Mouse (Mus musculus) intestine, embryonic 15.5 days (tissue): ENCODE data around the gene Mcoln2. TPM values are rescaled to one million over a fixed set of nuclear protein-coding genes. Genes with fewer than 3 reads are reported as not detected.
A peak's percentile ranks its signal among the peaks of the same experiment; 100 is the strongest.
"Not testable (repeated sequence)": the region's sequence is repeated elsewhere in the genome, so short reads cannot be mapped to it uniquely, and the experiment has no call there.

Source experiments
- ATAC-seq: fragments of 200-750 bp; cut with Nextera tagmentation; 2 replicates; pipeline ENCODE4 v1.8.0; 2017; ENCODE audit warnings: moderate TSS enrichment, moderate library complexity
- H3K27ac ChIP-seq: fragments of 300-500 bp; sonication (generic); 2 replicates; pipeline ENCODE4 v1.5.1; 2015; ENCODE audit warnings: mild to moderate bottlenecking, inconsistent platforms
- H3K27me3 ChIP-seq: fragments of 300-500 bp; sonication (generic); replicated peaks from 2 replicates; pipeline ENCODE4 v1.6.1; 2015; ENCODE audit warnings: inconsistent platforms
- H3K36me3 ChIP-seq: fragments of 300-500 bp; sonication (generic); 2 replicates; pipeline ENCODE4 v1.6.1; 2015; ENCODE audit warnings: inconsistent platforms
- H3K4me1 ChIP-seq: fragments of 300-500 bp; sonication (generic); replicated peaks from 2 replicates; pipeline ENCODE4 v1.6.1; 2015; ENCODE audit warnings: inconsistent platforms
- H3K4me2 ChIP-seq: fragments of 300-500 bp; sonication (generic); replicated peaks from 2 replicates; pipeline ENCODE4 v1.6.1; 2015; ENCODE audit warnings: mild to moderate bottlenecking, inconsistent platforms
- H3K4me3 ChIP-seq: fragments of 300-500 bp; sonication (generic); replicated peaks from 2 replicates; pipeline ENCODE4 v1.5.1; 2015; ENCODE audit warnings: inconsistent platforms
- H3K9ac ChIP-seq: fragments of 300-500 bp; sonication (generic); 2 replicates; pipeline ENCODE4 v1.6.1; 2015; ENCODE audit warnings: inconsistent platforms
- H3K9me3 ChIP-seq: fragments of 300-500 bp; sonication (generic); 2 replicates; pipeline ENCODE4 v1.6.1; 2016; ENCODE audit warnings: inconsistent platforms
- WGBS: fragments of 180-500 bp; shearing (Covaris S2); methylation state at CpG from one replicate; pipeline ENCODE4 v1.1.7; 2015; 5-methylcytosine and 5-hydroxymethylcytosine counted together
- polyA plus RNA-seq: library from polyadenylated mRNA; unstranded; fragments of >200 nt; fragmentation: Nextera tagmentation; extraction: Ambion mirVana; gene quantifications from 2 replicates; pipeline ENCODE4 v1.2.1, GENCODE M21; 2015

The Mcoln2 gene
- polyA plus RNA-seq, 1 experiment from 2014 or later: 8.3 TPM

DNA sequence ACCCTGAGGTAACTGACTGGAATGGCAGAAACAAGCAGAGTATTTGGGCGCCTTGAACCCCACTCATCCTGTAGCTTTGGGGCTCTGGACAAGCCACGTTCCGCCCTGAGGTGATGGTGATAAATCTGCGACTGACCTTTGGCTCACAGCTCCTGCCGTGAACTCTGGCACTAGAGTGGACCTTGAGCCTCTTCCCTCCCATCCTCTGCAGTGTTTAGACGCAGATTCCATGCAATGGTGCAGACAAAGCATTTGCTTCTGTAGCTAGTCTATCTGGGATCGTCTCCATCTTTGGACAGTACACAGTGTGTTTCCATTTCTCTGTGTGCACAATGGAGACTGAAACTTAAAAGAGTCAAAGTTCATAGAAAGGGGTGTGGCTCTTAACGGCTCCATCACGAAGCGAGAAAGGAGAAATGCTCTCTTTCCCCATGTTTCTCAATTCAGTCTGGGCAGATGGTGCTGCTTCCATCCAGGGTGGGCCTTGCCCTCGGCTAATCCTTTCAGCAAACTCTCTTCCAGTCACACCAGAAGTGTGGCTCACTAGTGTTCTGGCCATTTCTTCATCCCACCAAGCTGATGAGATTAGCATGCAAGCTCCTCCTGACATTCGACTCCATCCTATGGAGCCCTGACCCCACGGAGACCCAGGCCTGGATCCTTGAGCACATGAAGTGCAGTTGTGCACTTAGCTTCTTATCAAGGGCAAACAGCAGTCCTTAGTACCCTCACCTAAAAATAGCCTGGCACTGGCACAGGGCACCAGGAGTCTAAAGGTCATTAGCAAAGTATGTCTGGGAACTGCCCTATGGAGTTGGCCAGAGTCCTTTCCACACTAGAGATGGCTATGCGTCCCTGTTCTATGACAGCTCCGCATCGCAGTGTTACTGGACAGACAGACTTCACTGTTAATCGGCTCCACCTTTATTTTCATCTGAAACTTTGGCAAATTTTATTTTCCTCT is 47.4 kb downstream of the Mcoln2 start:
- H3K4me1 ChIP-seq: peaks cover 2% of the 10 kb centered on the region
- WGBS: 64% methylated on average over 17 of the region's 17 CpGs
- no peaks in the 10 kb centered on the region for H3K27me3 ChIP-seq
- no peaks in the 10 kb centered on the region for H3K36me3 ChIP-seq
- H3K9me3 ChIP-seq: no peaks in the 10 kb centered on the region
- peak; percentile 59 for ATAC-seq
- H3K4me2 ChIP-seq: no peak overlapping the region
- no peak overlapping the region for H3K27ac ChIP-seq
- H3K4me3 ChIP-seq: no peak overlapping the region
- H3K9ac ChIP-seq: no peak overlapping the region

DNA sequence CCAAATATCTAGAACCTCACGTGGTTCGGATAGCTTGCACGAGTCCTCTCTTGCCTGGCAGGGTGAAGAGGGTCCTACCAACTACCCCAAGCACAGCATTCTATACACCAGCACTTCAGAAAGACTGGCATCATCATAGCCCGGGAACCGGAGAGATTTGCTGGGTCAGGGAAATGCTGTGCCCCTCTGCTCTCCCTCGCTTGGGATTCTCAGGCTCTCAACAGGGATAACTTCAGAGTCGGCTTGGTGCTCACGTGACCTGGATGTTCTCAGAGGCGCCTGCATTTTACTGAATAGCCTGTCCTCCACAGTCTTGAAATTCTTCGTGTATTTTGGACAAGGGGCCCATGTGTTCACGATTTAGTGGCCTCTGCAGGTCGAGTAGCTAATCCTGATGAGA is 48.2 kb downstream of the Mcoln2 start:
- H3K4me2 ChIP-seq: no peak overlapping the region
- no peak overlapping the region for H3K4me3 ChIP-seq
- no peaks in the 10 kb centered on the region for H3K27me3 ChIP-seq
- H3K9ac ChIP-seq: no peak overlapping the region
- H3K4me1 ChIP-seq: peaks cover 2% of the 10 kb centered on the region
- no peak for ATAC-seq
- H3K36me3 ChIP-seq: no peaks in the 10 kb centered on the region
- WGBS: 82% methylated on average over 12 of the region's 12 CpGs
- no peaks in the 10 kb centered on the region for H3K9me3 ChIP-seq
- no peak overlapping the region for H3K27ac ChIP-seq

DNA sequence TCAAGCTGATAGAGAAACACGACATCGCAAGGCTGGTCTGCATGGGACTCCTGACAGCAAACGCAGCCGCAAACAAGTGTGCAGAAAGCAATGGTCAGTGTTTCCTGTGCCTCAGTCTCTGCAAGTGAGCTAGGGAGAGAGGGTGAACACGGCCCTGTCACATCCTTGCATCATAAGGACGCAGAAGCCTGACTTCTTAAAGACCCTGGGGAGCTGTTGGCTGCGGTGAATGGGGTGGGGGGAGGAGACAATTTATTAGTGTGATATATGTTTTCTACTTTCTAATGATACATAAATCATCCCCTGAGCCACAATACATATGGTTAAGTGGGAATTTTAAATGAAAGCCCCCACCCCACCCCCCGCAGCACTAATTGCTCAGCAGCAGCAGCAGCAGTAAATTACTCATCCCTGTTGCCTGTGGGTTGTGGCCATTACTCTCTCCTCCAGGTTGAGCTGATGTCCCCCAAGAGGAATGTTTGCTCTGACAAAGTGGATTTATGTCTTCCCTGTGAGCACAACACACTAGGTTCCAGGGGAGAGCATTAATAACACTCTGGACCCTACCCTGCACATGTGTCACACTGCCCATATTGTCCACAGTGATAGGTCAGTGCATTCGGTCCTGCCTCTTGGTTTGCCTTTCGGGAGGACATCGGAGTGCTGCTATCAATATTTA is 49.3 kb downstream of the Mcoln2 start:
- ATAC-seq: no peak
- Histone ChIP-seq H3K4me1 (peaks cover 2% of the 10 kb centered on the region), H3K9ac (no peak overlapping the region), H3K36me3 (no peaks in the 10 kb centered on the region), H3K4me3 (no peak overlapping the region), H3K4me2 (no peak overlapping the region), H3K9me3 (no peaks in the 10 kb centered on the region), H3K27me3 (no peaks in the 10 kb centered on the region), H3K27ac (no peak overlapping the region)
- WGBS: 53% methylated on average over 11 of the region's 11 CpGs

- peaks cover 2% of the 10 kb centered on the region for H3K4me1 ChIP-seq
- 71% methylated on average over 3 of the region's 3 CpGs for WGBS
- H3K4me3 ChIP-seq: no peak overlapping the region
- H3K36me3 ChIP-seq: no peaks in the 10 kb centered on the region
- no peak overlapping the region for H3K9ac ChIP-seq
- H3K27ac ChIP-seq: no peak overlapping the region
- ATAC-seq: no peak
- no peaks in the 10 kb centered on the region for H3K27me3 ChIP-seq
- no peak overlapping the region for H3K4me2 ChIP-seq
- H3K9me3 ChIP-seq: no peaks in the 10 kb centered on the region
Observed at GRCm38 (mm10) chr3:146199486-146199885, 49.9 kb downstream of the Mcoln2 start.

- Histone ChIP-seq H3K27me3 (no peaks in the 10 kb centered on the region), H3K4me2 (no peak overlapping the region), H3K9ac (no peak overlapping the region), H3K36me3 (no peaks in the 10 kb centered on the region), H3K4me1 (no peaks in the 10 kb centered on the region), H3K9me3 (no peaks in the 10 kb centered on the region), H3K4me3 (no peak overlapping the region), H3K27ac (no peak overlapping the region)
- 14% methylated on average over 2 of the region's 2 CpGs for WGBS
- no peak for ATAC-seq
Observed at GRCm38 (mm10) chr3:146204375-146204774, 54.7 kb downstream of the Mcoln2 start.

GRCm38 (mm10) chr3:146205305-146205704 is 55.7 kb downstream of the Mcoln2 start:
- H3K27ac ChIP-seq: no peak overlapping the region
- no peak overlapping the region for H3K4me3 ChIP-seq
- no peaks in the 10 kb centered on the region for H3K4me1 ChIP-seq
- H3K9me3 ChIP-seq: no peaks in the 10 kb centered on the region
- WGBS: 34% methylated on average over 11 of the region's 11 CpGs
- ATAC-seq: peak; percentile 80
- no peaks in the 10 kb centered on the region for H3K27me3 ChIP-seq
- H3K4me2 ChIP-seq: no peak overlapping the region
- H3K9ac ChIP-seq: no peak overlapping the region
- no peaks in the 10 kb centered on the region for H3K36me3 ChIP-seq

- Histone ChIP-seq H3K27ac (no peak overlapping the region), H3K36me3 (no peaks in the 10 kb centered on the region), H3K9ac (no peak overlapping the region), H3K9me3 (no peaks in the 10 kb centered on the region), H3K4me1 (no peaks in the 10 kb centered on the region), H3K4me2 (no peak overlapping the region), H3K4me3 (no peak overlapping the region), H3K27me3 (no peaks in the 10 kb centered on the region)
- peak; percentile 54; the same call in 1 of the 2 replicates for ATAC-seq
- WGBS: 82% methylated on average over 2 of the region's 2 CpGs
Observed at GRCm38 (mm10) chr3:146206635-146207034, 57.0 kb downstream of the Mcoln2 start.

DNA sequence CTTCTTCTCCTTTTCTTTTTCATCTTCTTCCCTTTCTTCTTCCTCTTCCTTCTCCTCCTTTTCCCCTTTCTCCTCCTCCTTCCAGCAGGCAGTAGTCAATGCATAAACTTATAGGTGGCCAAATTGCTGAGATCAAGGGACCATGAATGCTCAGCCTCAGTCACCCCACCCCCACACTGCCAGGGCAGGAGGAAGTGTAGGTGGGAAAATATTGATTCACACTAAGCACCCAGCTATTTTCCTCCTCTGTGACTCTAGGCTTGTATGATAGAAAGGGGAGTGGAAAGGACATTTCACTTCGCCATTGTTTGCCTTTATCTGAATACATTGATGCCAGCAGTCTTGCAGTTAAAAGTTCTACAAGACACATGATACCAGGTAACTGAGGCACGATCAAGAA is 57.8 kb downstream of the Mcoln2 start:
- Histone ChIP-seq H3K36me3 (no peaks in the 10 kb centered on the region), H3K9ac (no peak overlapping the region), H3K9me3 (no peaks in the 10 kb centered on the region), H3K4me2 (no peak overlapping the region), H3K27ac (no peak overlapping the region), H3K4me3 (no peak overlapping the region), H3K27me3 (no peaks in the 10 kb centered on the region), H3K4me1 (no peaks in the 10 kb centered on the region)
- ATAC-seq: no peak
- WGBS: 51% methylated on average over 2 of the region's 2 CpGs

DNA sequence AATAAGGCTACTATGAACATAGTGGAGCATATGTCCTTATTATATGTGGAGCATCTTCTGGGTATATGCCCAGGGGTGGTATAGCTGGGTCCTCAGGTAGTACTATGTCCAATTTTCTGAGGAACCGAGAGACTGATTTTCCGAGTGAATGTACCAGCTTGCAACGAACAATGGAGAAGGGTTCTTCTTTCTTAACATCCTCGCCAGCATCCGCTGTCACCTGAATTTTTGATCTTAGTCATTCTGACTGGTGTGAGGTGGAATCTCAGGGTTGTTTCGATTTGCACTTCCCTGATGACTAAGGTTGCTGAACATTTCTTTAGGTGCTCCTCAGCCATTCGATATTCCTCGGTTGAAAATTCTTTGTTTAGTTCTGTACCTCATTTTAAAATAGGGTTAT is 60.1 kb downstream of the Mcoln2 start:
- not testable (repeated sequence) for H3K27ac ChIP-seq, H3K9ac ChIP-seq, H3K36me3 ChIP-seq, ATAC-seq, H3K9me3 ChIP-seq, H3K4me3 ChIP-seq, H3K4me2 ChIP-seq, H3K4me1 ChIP-seq, H3K27me3 ChIP-seq
- 94% methylated on average over 8 of the region's 8 CpGs for WGBS

DNA sequence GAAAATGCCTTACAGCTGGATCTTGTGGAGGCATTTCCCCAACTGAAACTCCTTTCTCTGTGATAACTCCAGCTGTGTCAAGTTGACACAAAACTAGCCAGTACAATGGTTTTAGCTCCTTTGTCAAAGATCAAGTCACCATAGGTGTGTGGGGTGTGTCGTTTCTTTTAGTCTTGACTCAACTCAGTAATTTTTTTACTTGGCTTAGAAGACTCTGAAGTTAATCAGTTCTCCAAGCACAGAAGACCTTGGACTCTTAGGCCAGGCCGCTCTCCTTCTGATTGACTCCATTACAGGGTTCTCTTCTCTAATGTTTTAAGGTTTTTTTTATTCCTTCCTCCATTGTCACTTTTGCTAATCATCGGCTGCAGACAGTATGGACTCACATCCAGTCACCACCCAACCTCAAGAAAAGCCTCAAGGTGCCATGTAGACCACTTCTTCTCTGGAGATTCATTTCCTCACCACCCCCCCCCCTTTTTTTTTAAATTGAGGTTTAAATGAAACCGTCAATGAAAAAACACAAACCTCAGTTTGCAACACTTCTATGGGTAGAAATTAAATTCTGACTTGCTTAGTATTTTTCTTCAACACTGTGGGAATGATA is 61.6 kb downstream of the Mcoln2 start:
- Histone ChIP-seq H3K27me3 (no peaks in the 10 kb centered on the region), H3K27ac (no peak overlapping the region), H3K9me3 (no peaks in the 10 kb centered on the region), H3K4me1 (no peaks in the 10 kb centered on the region), H3K36me3 (no peaks in the 10 kb centered on the region), H3K4me3 (no peak overlapping the region), H3K4me2 (no peak overlapping the region), H3K9ac (no peak overlapping the region)
- ATAC-seq: no peak
- WGBS: 86% methylated on average over 4 of the region's 4 CpGs

- Histone ChIP-seq H3K4me1 (no peaks in the 10 kb centered on the region), H3K4me2 (no peak overlapping the region), H3K9me3 (no peaks in the 10 kb centered on the region), H3K4me3 (no peak overlapping the region), H3K27ac (no peak overlapping the region), H3K9ac (no peak overlapping the region), H3K36me3 (no peaks in the 10 kb centered on the region), H3K27me3 (no peaks in the 10 kb centered on the region)
- no peak for ATAC-seq
- 80% methylated on average over 2 of the region's 2 CpGs for WGBS
Observed at GRCm38 (mm10) chr3:146211964-146212363, 62.3 kb downstream of the Mcoln2 start.

GRCm38 (mm10) chr3:146213336-146213735 is 63.7 kb downstream of the Mcoln2 start:
- no peak for ATAC-seq
- H3K36me3 ChIP-seq: no peaks in the 10 kb centered on the region
- no peaks in the 10 kb centered on the region for H3K27me3 ChIP-seq
- no peak overlapping the region for H3K27ac ChIP-seq
- H3K4me2 ChIP-seq: no peak overlapping the region
- no peak overlapping the region for H3K4me3 ChIP-seq
- no peak overlapping the region for H3K9ac ChIP-seq
- H3K9me3 ChIP-seq: no peaks in the 10 kb centered on the region
- no peaks in the 10 kb centered on the region for H3K4me1 ChIP-seq
- 34% methylated on average over 5 of the region's 5 CpGs for WGBS
